Mouse (Mus musculus) ES-Bruce4 (cell line): ENCODE measurements around the gene Dot1l. TPM values are rescaled to one million over a fixed set of nuclear protein-coding genes. Genes with fewer than 3 reads are reported as not detected.

ENCODE experiments used
- H3K27ac ChIP-seq: 2 replicates; pipeline ENCODE4 v1.5.1; 2012; ENCODE audit warnings: low read length, inconsistent platforms; ENCODE audit not compliant: insufficient read depth
- H3K27me3 ChIP-seq: 2 replicates; pipeline ENCODE4 v1.6.1; 2012; ENCODE audit warnings: mild to moderate bottlenecking, low read length, inconsistent platforms; ENCODE audit not compliant: control insufficient read depth, poor library complexity, insufficient read depth, severe bottlenecking
- H3K36me3 ChIP-seq: 2 replicates; pipeline ENCODE4 v1.6.1; 2012; ENCODE audit warnings: inconsistent platforms, mild to moderate bottlenecking, low read length, moderate library complexity; ENCODE audit not compliant: control insufficient read depth, poor library complexity, insufficient read depth, severe bottlenecking
- H3K4me1 ChIP-seq: one replicate; pipeline ENCODE4 v1.8.1; 2011; ENCODE audit warnings: low read length; ENCODE audit not compliant: control insufficient read depth, insufficient read depth
- H3K4me3 ChIP-seq: 2 replicates; pipeline ENCODE4 v1.5.1; 2011; ENCODE audit warnings: low read depth, mild to moderate bottlenecking, low read length
- H3K9ac ChIP-seq: 2 replicates; pipeline ENCODE4 v1.6.1; 2012; ENCODE audit warnings: low read depth, mild to moderate bottlenecking, inconsistent platforms; ENCODE audit not compliant: poor library complexity, severe bottlenecking
- H3K9me3 ChIP-seq: replicated peaks from 2 replicates; pipeline ENCODE4 v1.6.1; 2012; ENCODE audit warnings: mild to moderate bottlenecking, low read length, inconsistent platforms; ENCODE audit not compliant: control insufficient read depth, poor library complexity, insufficient read depth, severe bottlenecking
- CTCF ChIP-seq: IDR thresholded peaks from one replicate; pipeline ENCODE4 v1.8.1; 2011; ENCODE audit warnings: low read depth, low read length
- EP300 ChIP-seq: IDR thresholded peaks from 2 replicates; pipeline ENCODE4 v1.6.1; 2011; ENCODE audit warnings: low read depth, low read length; ENCODE audit not compliant: insufficient read depth
- POLR2A ChIP-seq: IDR thresholded peaks from one replicate; pipeline ENCODE4 v1.8.1; 2011; ENCODE audit warnings: low read length; ENCODE audit not compliant: insufficient read depth
- polyA plus RNA-seq: library from polyadenylated mRNA; stranded (reverse); fragments of >200 nt; gene quantifications from 2 replicates; pipeline ENCODE4 v1.2.4, GENCODE M21; 2011; ENCODE audit warnings: low read depth; ENCODE audit not compliant: missing spikeins, insufficient read depth, insufficient read length

Dot1l gene
- polyA plus RNA-seq, result 42.6 and 48.3 TPM in 2 replicates

- Histone ChIP-seq H3K4me1 (no peaks in the 10 kb centered on the region), H3K9me3 (no peaks in the 10 kb centered on the region), H3K27me3 (no peaks in the 10 kb centered on the region), H3K36me3 (no peaks in the 10 kb centered on the region), H3K4me3 (peak within 1 kb of the TSS; percentile 89), H3K27ac (0 out of 2 replicates have a peak within 1 kb of the TSS, but pooled peaks have one; percentile 6), H3K9ac (peak within 1 kb of the TSS; percentile 98)
- TF ChIP-seq POLR2A (peak; percentile 78), EP300 (0 out of 2 replicates have a peak, but pooled peaks have one; percentile 46), CTCF (no peak)
These were observed at the start of gene Dot1l for GRCm38 (mm10) chr10:80754594-80755290. TSS of gene Dot1l (plus strand) at chr10:80755206.

GRCm38 (mm10) chr10:80705479-80705878, 49.5 kb upstream of the Dot1l start:
- Histone ChIP-seq H3K4me3 (no peak overlapping the region), H3K9me3 (no peaks in the 10 kb centered on the region), H3K9ac (no peak overlapping the region), H3K27ac (no peak overlapping the region), H3K27me3 (no peaks in the 10 kb centered on the region), H3K4me1 (no peaks in the 10 kb centered on the region), H3K36me3 (peaks cover 10% of the 10 kb centered on the region)
- TF ChIP-seq POLR2A (no peak), CTCF (no peak), EP300 (no peak)

DNA sequence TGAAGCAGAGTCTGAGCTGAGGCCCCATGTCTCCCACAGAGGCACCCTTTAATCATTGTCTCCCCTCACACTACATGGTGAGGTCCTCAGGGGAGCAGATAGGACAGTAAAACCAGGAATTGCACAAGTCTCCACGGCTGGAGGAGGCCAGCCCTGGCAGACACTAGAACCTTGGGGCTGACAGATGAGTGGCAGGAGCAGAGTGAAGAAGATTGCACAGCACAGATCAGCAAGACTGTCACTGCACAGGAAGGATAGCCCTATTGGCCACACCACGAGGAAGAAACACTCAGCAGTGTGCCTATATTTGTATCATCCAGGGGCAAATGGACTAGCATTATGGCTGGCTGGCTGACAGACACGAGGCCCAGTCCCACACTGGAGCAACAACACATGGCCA, 44.2 kb upstream of the Dot1l start:
- H3K27me3 ChIP-seq, result no peaks in the 10 kb centered on the region
- H3K4me3 ChIP-seq, result no peak overlapping the region
- H3K36me3 ChIP-seq, result peaks cover 31% of the 10 kb centered on the region
- no peaks in the 10 kb centered on the region for H3K9me3 ChIP-seq
- TF ChIP-seq CTCF (no peak), EP300 (no peak), POLR2A (no peak)
- H3K4me1 ChIP-seq, result no peaks in the 10 kb centered on the region
- no peak overlapping the region for H3K27ac ChIP-seq
- no peak overlapping the region for H3K9ac ChIP-seq

GRCm38 (mm10) chr10:80717281-80717680, 37.7 kb upstream of the Dot1l start:
- Histone ChIP-seq H3K4me3 (no peak overlapping the region), H3K4me1 (no peaks in the 10 kb centered on the region), H3K9me3 (no peaks in the 10 kb centered on the region), H3K36me3 (peaks cover 34% of the 10 kb centered on the region), H3K9ac (no peak overlapping the region), H3K27me3 (no peaks in the 10 kb centered on the region), H3K27ac (no peak overlapping the region)
- TF ChIP-seq EP300, result no peak
- no peak for TF ChIP-seq CTCF
- TF ChIP-seq POLR2A, result no peak

DNA sequence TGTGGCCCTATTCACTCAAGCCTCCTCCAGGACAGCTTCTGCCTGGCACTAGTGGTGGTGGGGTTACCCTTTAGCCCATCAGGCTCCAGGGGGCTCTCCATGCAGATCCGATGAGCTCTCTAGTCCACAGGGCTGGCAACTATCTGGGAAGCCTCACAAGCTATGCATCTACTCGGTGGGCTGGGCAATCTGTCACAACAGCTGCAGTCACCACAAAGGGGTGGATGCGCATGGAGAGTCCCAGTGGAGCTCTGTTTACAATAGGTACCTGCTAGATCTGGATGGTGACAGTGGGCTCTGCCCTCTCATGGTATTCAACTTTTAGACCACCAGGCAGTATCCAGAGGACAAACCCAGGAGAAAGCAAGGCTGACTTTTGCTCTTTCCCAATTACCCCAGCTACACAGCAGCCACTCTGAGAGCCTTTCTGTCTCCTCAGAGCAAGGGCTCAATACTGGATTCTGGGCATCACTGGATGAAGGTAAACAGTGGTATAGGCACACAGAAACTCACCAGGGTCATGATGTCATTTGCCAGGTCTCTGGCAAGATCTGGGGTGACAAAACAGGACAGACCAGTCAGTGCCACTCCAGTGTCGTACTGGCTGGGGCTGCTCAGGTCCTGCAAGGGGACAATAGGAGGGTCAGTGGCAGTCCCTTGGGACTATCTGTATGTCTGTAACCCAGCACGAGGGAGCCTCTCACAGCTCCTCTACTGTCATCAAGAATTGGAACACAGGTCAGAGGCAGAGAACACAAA, 27.5 kb upstream of the Dot1l start:
- TF ChIP-seq POLR2A (no peak), CTCF (no peak), EP300 (no peak)
- Histone ChIP-seq H3K27me3 (no peaks in the 10 kb centered on the region), H3K36me3 (peaks cover 29% of the 10 kb centered on the region), H3K9me3 (no peaks in the 10 kb centered on the region), H3K4me1 (no peaks in the 10 kb centered on the region), H3K9ac (no peak overlapping the region), H3K27ac (no peak overlapping the region), H3K4me3 (no peak overlapping the region)

- TF ChIP-seq POLR2A (no peak), EP300 (no peak), CTCF (no peak)
- Histone ChIP-seq H3K36me3 (peaks cover 23% of the 10 kb centered on the region), H3K9me3 (no peaks in the 10 kb centered on the region), H3K4me1 (no peaks in the 10 kb centered on the region), H3K4me3 (no peak overlapping the region), H3K27me3 (no peaks in the 10 kb centered on the region), H3K9ac (no peak overlapping the region), H3K27ac (no peak overlapping the region)
These were observed 22.4 kb upstream of the Dot1l start for GRCm38 (mm10) chr10:80732611-80733101.
